Mouse (Mus musculus): ENCODE measurements around the gene Selenop. TPM values are rescaled to one million over a fixed set of nuclear protein-coding genes. Genes with fewer than 3 reads are reported as not detected.

Gene Selenop
- 1,551 TPM for polyA plus RNA-seq (2014; fragmentation: Illumina TruSeq; extraction: RNeasy Lipid Tissue Mini Kit (QIAGEN cat#74804))

DNA sequence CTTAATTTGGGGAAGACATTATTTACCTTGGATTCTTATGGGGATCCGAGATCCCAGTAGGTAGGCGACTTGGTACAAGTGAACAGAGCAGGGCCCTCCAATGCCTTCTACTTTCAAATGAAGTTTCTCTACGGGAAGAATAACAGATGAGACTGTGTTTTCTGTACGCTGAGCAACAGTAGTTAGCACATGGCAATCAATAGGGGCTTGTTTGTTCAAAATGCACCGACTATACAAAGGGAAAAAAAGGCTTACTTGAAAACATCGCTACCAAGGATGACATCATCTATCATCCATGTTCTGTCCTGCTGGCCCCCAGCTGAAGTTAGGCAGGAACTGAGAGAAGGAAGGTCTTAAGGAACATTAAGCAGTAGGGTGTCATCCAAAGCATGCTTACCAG is at the start of gene Selenop:
Selenop (plus strand) TSS at position 301 of the 400 bp plus-strand sequence.

DNA sequence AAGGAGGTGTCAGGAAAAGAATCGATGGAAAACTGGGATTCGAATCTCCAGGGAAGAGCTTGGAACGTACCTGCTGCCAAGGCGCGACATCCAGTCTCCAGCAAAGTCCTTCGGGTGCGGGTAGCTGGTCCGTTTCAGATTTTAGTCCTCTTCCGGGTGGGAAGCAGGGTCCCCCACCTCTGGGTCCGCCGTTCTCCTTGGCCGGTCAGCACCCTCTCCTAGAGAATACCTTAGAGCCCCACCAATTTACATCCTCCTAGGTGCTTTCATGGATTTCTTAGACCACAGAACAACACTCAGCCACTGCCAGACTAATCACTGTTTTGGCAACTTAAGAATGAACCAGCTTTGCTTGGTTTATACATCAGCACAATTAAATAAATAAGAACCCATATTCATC is 35.1 kb downstream of the Selenop start, which contains the start of gene Ccdc152:
Ccdc152 (minus strand) TSS at position 101 of the 400 bp plus-strand sequence.

Other genes with a start within 250 kb of the Selenop start
- gene Ccdc152, start 35.0 kb downstream of the Selenop start, polyA plus RNA-seq (2014; fragmentation: Illumina TruSeq; extraction: RNeasy Lipid Tissue Mini Kit (QIAGEN cat#74804)): 0.48 TPM